Mouse (Mus musculus) erythroblast, embryonic 14.5 days (primary cell): ENCODE data around the gene 1300017J02Rik. TPM values are rescaled to one million over a fixed set of nuclear protein-coding genes. Genes with fewer than 3 reads are reported as not detected.
A peak's percentile ranks its signal among the peaks of the same experiment; 100 is the strongest.
"Not testable (repeated sequence)": the region's sequence is repeated elsewhere in the genome, so short reads cannot be mapped to it uniquely, and the experiment has no call there.

Experiments used
- H3K27me3 ChIP-seq: 2 replicates; pipeline ENCODE4 v1.6.1; 2012; ENCODE audit warnings: inconsistent platforms; ENCODE audit not compliant: control insufficient read depth
- H3K36me3 ChIP-seq: 2 replicates; pipeline ENCODE4 v1.6.1; 2012; ENCODE audit warnings: mild to moderate bottlenecking, inconsistent platforms; ENCODE audit not compliant: control insufficient read depth
- H3K4me1 ChIP-seq: 2 replicates; pipeline ENCODE4 v1.6.1; 2012; ENCODE audit warnings: inconsistent platforms; ENCODE audit not compliant: control insufficient read depth
- H3K4me3 ChIP-seq: replicated peaks from 2 replicates; pipeline ENCODE3; 2012; ENCODE audit warnings: moderate library complexity, mild to moderate bottlenecking, inconsistent platforms
- H3K9me3 ChIP-seq: 2 replicates; pipeline ENCODE4 v1.6.1; 2012; ENCODE audit warnings: low read length, inconsistent platforms, mixed read lengths; ENCODE audit not compliant: control insufficient read depth
- GATA1 ChIP-seq: IDR thresholded peaks from 2 replicates; pipeline ENCODE4 v1.6.1; 2012; ENCODE audit warnings: low read length, inconsistent platforms, mixed read lengths
- TAL1 ChIP-seq: IDR thresholded peaks from 3 replicates; pipeline ENCODE4 v1.6.1; 2012; ENCODE audit warnings: low read length, inconsistent platforms, mixed read lengths
- polyA plus RNA-seq: library from polyadenylated mRNA; stranded (reverse); fragments of >175 nt; gene quantifications from 2 replicates; pipeline ENCODE4 v1.2.3, GENCODE M21; 2012

The 1300017J02Rik gene
- 11.6 and 12.4 TPM in 2 replicates for polyA plus RNA-seq

DNA sequence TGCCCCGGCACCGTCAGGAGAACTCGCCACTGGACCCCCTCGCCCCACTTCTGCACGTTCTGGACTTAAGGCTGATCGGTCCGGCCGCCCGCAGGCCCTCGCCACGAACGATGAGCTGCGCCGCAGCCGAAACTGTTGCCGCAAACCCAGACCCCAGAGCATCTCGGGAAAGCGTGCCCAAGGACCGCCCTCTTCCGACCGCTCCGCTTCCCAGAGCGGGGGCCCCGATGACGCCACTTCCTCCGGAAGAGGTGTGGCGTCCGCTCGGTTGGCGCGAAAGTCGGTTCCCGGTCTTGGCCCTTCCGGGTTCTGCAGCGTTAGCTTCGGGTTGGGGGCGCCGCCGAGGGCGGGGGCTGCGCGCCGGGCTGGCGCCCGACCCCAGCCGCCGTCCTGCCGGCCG is at the start of gene 1300017J02Rik, which contains the start of gene Topbp1:
Gene 1300017J02Rik (minus strand): TSS at position 156 of the 400 bp plus-strand sequence.
Gene Topbp1 (plus strand): TSS at position 289 of the 400 bp plus-strand sequence.
- no peaks in the 10 kb centered on the region for H3K9me3 ChIP-seq
- H3K4me3 ChIP-seq, result peak within 1 kb of the TSS; percentile 73
- no peaks in the 10 kb centered on the region for H3K27me3 ChIP-seq
- H3K4me1 ChIP-seq, result peaks cover 55% of the 10 kb centered on the region
- TF ChIP-seq TAL1 (no peak), GATA1 (no peak)
- H3K36me3 ChIP-seq, result peaks cover 42% of the 10 kb centered on the region

DNA sequence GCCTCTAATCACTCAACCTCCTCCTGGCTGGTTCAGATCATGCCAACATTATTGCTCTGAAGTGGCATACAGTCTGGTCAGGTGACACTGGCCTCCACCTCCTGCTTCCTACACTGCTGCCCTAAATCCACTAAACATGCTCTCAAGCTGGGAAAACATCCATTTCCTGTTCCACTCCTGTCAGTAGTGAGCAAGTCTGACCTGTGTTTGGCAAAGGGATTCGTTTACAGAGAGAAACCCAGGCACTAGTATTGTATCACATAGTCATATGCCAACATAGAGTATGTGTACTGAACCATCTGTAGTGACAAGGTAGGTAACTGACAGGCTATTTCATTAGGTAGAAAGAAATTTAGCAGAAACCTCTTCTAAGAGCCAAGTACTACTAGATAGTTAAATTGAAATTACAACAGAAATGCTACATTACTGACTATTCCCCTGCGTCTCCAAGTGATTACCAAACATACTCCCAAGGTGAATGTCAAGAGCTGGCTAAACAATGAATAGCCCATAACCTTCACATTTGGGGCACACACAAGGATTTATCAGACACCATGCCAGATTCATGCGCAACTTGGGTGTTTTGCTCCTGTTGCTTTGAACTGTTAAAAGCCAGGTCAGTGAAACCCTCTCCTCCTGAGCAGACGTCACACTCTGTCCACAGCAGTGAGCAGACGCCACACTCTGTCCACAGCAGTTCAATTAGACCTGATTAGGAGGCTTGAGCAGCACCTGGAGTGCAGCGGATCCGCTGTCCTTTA is 48.8 kb upstream of the 1300017J02Rik start:
- H3K36me3 ChIP-seq, result peaks cover 88% of the 10 kb centered on the region

GRCm38 (mm10) chr9:103348791-103349190 is 43.9 kb upstream of the 1300017J02Rik start:
- Histone ChIP-seq H3K4me3 (no peak overlapping the region), H3K4me1 (peaks cover 7% of the 10 kb centered on the region), H3K36me3 (peaks cover 98% of the 10 kb centered on the region), H3K9me3 (no peaks in the 10 kb centered on the region), H3K27me3 (no peaks in the 10 kb centered on the region)
- TF ChIP-seq GATA1 (no peak), TAL1 (no peak)

More for the DNA sequence above, 48.8 kb upstream of the 1300017J02Rik start:
- not testable (repeated sequence) for H3K4me3 ChIP-seq, H3K27me3 ChIP-seq, H3K9me3 ChIP-seq
- H3K4me1 ChIP-seq, result peaks cover 12% of the 10 kb centered on the region

- Histone ChIP-seq H3K36me3 (peaks cover 99% of the 10 kb centered on the region), H3K9me3 (no peaks in the 10 kb centered on the region), H3K4me1 (peaks cover 7% of the 10 kb centered on the region), H3K27me3 (no peaks in the 10 kb centered on the region), H3K4me3 (no peak overlapping the region)
- TF ChIP-seq TAL1, result no peak
- no peak for TF ChIP-seq GATA1
These were observed 43.2 kb upstream of the 1300017J02Rik start for GRCm38 (mm10) chr9:103347996-103348490.

- no peaks in the 10 kb centered on the region for H3K9me3 ChIP-seq
- no peak for TF ChIP-seq TAL1
- no peak for TF ChIP-seq GATA1
- H3K4me1 ChIP-seq, result peaks cover 7% of the 10 kb centered on the region
- no peak overlapping the region for H3K4me3 ChIP-seq
- H3K27me3 ChIP-seq, result no peaks in the 10 kb centered on the region
- H3K36me3 ChIP-seq, result peaks cover 100% of the 10 kb centered on the region
These were observed 42.2 kb upstream of the 1300017J02Rik start for GRCm38 (mm10) chr9:103347045-103347444.

DNA sequence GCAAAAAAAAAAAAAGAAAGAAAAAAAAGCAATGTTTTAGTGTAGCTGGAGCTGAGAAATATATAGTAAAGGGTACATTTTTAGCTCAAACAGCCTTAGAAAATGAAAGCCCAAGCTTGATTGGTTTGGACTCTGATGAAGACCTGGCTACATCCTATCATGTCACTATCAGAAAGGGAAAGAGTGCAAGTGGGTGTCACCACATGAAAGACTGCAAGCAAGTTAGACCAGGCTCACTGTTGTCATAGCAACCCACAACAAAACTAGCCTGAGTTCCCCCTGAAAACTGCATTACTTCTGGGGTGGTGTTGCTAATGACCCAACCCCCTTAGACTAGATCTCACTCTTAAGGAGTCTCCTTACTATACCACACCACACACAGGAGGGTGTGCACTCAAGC is 32.0 kb upstream of the 1300017J02Rik start:
- Histone ChIP-seq H3K27me3 (no peaks in the 10 kb centered on the region), H3K36me3 (peaks cover 96% of the 10 kb centered on the region), H3K9me3 (no peaks in the 10 kb centered on the region), H3K4me3 (no peak overlapping the region), H3K4me1 (no peaks in the 10 kb centered on the region)
- TF ChIP-seq TAL1 (no peak), GATA1 (no peak)

GRCm38 (mm10) chr9:103332663-103333062 is 27.8 kb upstream of the 1300017J02Rik start:
- Histone ChIP-seq H3K27me3 (no peaks in the 10 kb centered on the region), H3K4me1 (peaks cover 6% of the 10 kb centered on the region), H3K36me3 (peaks cover 100% of the 10 kb centered on the region), H3K4me3 (no peak overlapping the region), H3K9me3 (no peaks in the 10 kb centered on the region)
- no peak for TF ChIP-seq GATA1
- TF ChIP-seq TAL1, result no peak

GRCm38 (mm10) chr9:103326449-103326848 is 21.6 kb upstream of the 1300017J02Rik start:
- Histone ChIP-seq H3K4me3 (peak overlapping the region; percentile 40), H3K4me1 (peaks cover 50% of the 10 kb centered on the region), H3K9me3 (peaks cover 8% of the 10 kb centered on the region), H3K27me3 (no peaks in the 10 kb centered on the region), H3K36me3 (peaks cover 100% of the 10 kb centered on the region)
- TF ChIP-seq TAL1 (peak; percentile 68), GATA1 (peak; percentile 80)

DNA sequence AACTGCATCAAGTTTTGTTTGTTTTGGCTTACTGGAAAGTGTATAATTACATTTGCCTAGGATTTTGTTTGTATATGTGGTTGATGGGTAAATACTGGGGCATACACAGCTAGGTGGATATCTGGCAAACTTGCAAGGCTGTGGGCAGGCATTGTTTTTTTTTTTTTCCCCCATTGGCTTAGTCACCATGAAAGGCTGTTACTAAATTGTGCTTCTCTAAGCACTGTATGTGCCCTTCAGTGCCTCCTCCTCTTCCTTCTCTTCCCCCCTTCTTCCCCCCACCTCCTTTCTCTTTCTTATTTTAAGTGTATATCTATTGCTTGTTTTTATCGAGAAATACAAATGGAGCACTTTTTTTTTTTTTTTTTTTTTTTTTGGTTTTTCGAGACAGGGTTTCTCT is 19.8 kb upstream of the 1300017J02Rik start:
- H3K4me1 ChIP-seq, result peaks cover 50% of the 10 kb centered on the region
- H3K36me3 ChIP-seq, result peaks cover 100% of the 10 kb centered on the region
- H3K9me3 ChIP-seq, result peaks cover 8% of the 10 kb centered on the region
- no peaks in the 10 kb centered on the region for H3K27me3 ChIP-seq
- no peak for TF ChIP-seq GATA1
- no peak for TF ChIP-seq TAL1
- no peak overlapping the region for H3K4me3 ChIP-seq
